Mouse (Mus musculus) CH12.LX (cell line): ENCODE data around the gene Mfap3l. TPM values are rescaled to one million over a fixed set of nuclear protein-coding genes. Genes with fewer than 3 reads are reported as not detected.

Experiments
- DNase-seq: peaks from one replicate; pipeline ENCODE4 v3.0.0-alpha.2; 2013; ENCODE audit errors: extremely low read depth
- H3K27ac ChIP-seq: 2 replicates; pipeline ENCODE4 v1.5.1; 2012; ENCODE audit warnings: low read depth, mild to moderate bottlenecking, control low read depth, moderate library complexity; ENCODE audit not compliant: insufficient read depth
- H3K27me3 ChIP-seq: replicated peaks from 2 replicates; pipeline ENCODE3; 2012; ENCODE audit warnings: inconsistent platforms
- H3K36me3 ChIP-seq, 2 experiments: replicated peaks in 1 of 2; 2 replicates each; pipeline versions ENCODE3 to v1.6.1; 2012; ENCODE audit warnings: inconsistent platforms in 1 of 2, low read length in 1 of 2, mild to moderate bottlenecking in 1 of 2, mixed read lengths in 1 of 2, moderate library complexity in 1 of 2; ENCODE audit not compliant: control insufficient read depth in 1 of 2, insufficient read depth in 1 of 2
- H3K4me1 ChIP-seq, 2 experiments: 2 replicates each; pipeline ENCODE4 v1.6.1; 2012; ENCODE audit warnings: inconsistent platforms in 1 of 2, moderate library complexity in 1 of 2; ENCODE audit not compliant: insufficient read depth in 2 of 2, control insufficient read depth in 1 of 2
- H3K4me2 ChIP-seq: 2 replicates; pipeline ENCODE4 v1.6.1; 2012; ENCODE audit warnings: low read depth, mild to moderate bottlenecking, control low read depth; ENCODE audit not compliant: poor library complexity, insufficient read depth, severe bottlenecking
- H3K4me3 ChIP-seq, 3 experiments: fragments of 150-350 bp in 1 of 3; sonication (generic) in 1 of 3; replicated peaks in 1 of 3; 2 replicates each; pipeline versions ENCODE3 to v1.5.1; 2011 to 2012; ENCODE audit warnings: low read depth in 2 of 3, low read length in 2 of 3, mild to moderate bottlenecking in 2 of 3, moderate library complexity in 2 of 3, control low read depth in 1 of 3, improper control_type of control experiment in 1 of 3, inconsistent platforms in 1 of 3, mixed read lengths in 1 of 3; ENCODE audit not compliant: poor library complexity in 1 of 3
- H3K79me2 ChIP-seq: replicated peaks from 2 replicates; pipeline ENCODE4 v1.6.1; 2012; ENCODE audit warnings: mild to moderate bottlenecking, moderate library complexity; ENCODE audit not compliant: control insufficient read depth, poor library complexity, insufficient read depth, severe bottlenecking; ENCODE audit errors: extremely low read depth
- H3K9ac ChIP-seq: 2 replicates; pipeline ENCODE4 v1.6.1; 2012; ENCODE audit warnings: low read depth, mild to moderate bottlenecking, control low read depth, moderate library complexity; ENCODE audit not compliant: insufficient read depth
- H3K9me3 ChIP-seq: replicated peaks from 2 replicates; pipeline ENCODE3; 2012; ENCODE audit warnings: low read length, inconsistent platforms, mixed read lengths
- BHLHE40 ChIP-seq: IDR thresholded peaks from 2 replicates; pipeline ENCODE4 v1.6.1; 2011; ENCODE audit warnings: mild to moderate bottlenecking, low read depth, low read length, improper control_type of control experiment
- CHD1 ChIP-seq: IDR thresholded peaks from 2 replicates; pipeline ENCODE4 v1.6.1; 2012; ENCODE audit warnings: low read depth, low read length, improper control_type of control experiment, inconsistent platforms
- CHD2 ChIP-seq: IDR thresholded peaks from 2 replicates; pipeline ENCODE4 v1.6.1; 2011; ENCODE audit warnings: low read length, improper control_type of control experiment
- CTCF ChIP-seq, 2 experiments: IDR thresholded peaks in 1 of 2; conservative IDR thresholded peaks in 1 of 2; 2 replicates each; pipeline ENCODE4 v1.5.1; 2011 to 2012; ENCODE audit warnings: low read depth in 2 of 2, low read length in 2 of 2, improper control_type of control experiment in 1 of 2, inconsistent platforms in 1 of 2, mild to moderate bottlenecking in 1 of 2, moderate library complexity in 1 of 2
- E2F4 ChIP-seq: IDR thresholded peaks from 2 replicates; pipeline ENCODE4 v1.6.1; 2011; ENCODE audit warnings: low read depth, low read length, improper control_type of control experiment; ENCODE audit not compliant: insufficient replicate concordance
- ELF1 ChIP-seq: IDR thresholded peaks from 2 replicates; pipeline ENCODE4 v1.6.1; 2014; ENCODE audit warnings: low read depth, mild to moderate bottlenecking, inconsistent platforms, low read length, improper control_type of control experiment
- ETS1 ChIP-seq: conservative IDR thresholded peaks from 2 replicates; pipeline ENCODE4 v1.6.1; 2012; ENCODE audit warnings: low read depth, mild to moderate bottlenecking, inconsistent platforms, low read length, improper control_type of control experiment, moderate library complexity
- GABPA ChIP-seq: IDR thresholded peaks from 2 replicates; pipeline ENCODE4 v1.6.1; 2012; ENCODE audit warnings: low read depth, low read length, improper control_type of control experiment, inconsistent platforms; ENCODE audit not compliant: insufficient replicate concordance
- HCFC1 ChIP-seq: IDR thresholded peaks from 2 replicates; pipeline ENCODE4 v1.6.1; 2012; ENCODE audit warnings: low read depth, mild to moderate bottlenecking, inconsistent platforms, low read length, improper control_type of control experiment
- IRF4 ChIP-seq: IDR thresholded peaks from 2 replicates; pipeline ENCODE4 v1.6.1; 2014; ENCODE audit warnings: low read depth, mild to moderate bottlenecking, inconsistent platforms, low read length, improper control_type of control experiment
- JUN ChIP-seq: IDR thresholded peaks from 2 replicates; pipeline ENCODE4 v1.6.1; 2011; ENCODE audit warnings: low read depth, mild to moderate bottlenecking, low read length, improper control_type of control experiment, moderate library complexity; ENCODE audit not compliant: insufficient read depth
- KAT2A ChIP-seq: IDR thresholded peaks from 2 replicates; pipeline ENCODE4 v1.6.1; 2012; ENCODE audit warnings: low read length, improper control_type of control experiment, inconsistent platforms; ENCODE audit not compliant: insufficient replicate concordance
- MAFK ChIP-seq: IDR thresholded peaks from 2 replicates; pipeline ENCODE4 v1.6.1; 2011; ENCODE audit warnings: low read length, improper control_type of control experiment; ENCODE audit not compliant: insufficient replicate concordance
- MAX ChIP-seq: IDR thresholded peaks from 2 replicates; pipeline ENCODE4 v1.6.1; 2011; ENCODE audit warnings: low read length, improper control_type of control experiment
- MAZ ChIP-seq: IDR thresholded peaks from 2 replicates; pipeline ENCODE4 v1.6.1; 2012; ENCODE audit warnings: low read depth, mild to moderate bottlenecking, inconsistent platforms, low read length, improper control_type of control experiment, moderate library complexity
- MEF2A ChIP-seq: IDR thresholded peaks from 2 replicates; pipeline ENCODE4 v1.6.1; 2014; ENCODE audit warnings: low read depth, mild to moderate bottlenecking, inconsistent platforms, low read length, improper control_type of control experiment, borderline replicate concordance
- MXI1 ChIP-seq: IDR thresholded peaks from 2 replicates; pipeline ENCODE4 v1.6.1; 2011; ENCODE audit warnings: mild to moderate bottlenecking, low read depth, low read length, improper control_type of control experiment
- MYC ChIP-seq: IDR thresholded peaks from 2 replicates; pipeline ENCODE4 v1.6.1; 2011; ENCODE audit warnings: low read depth, mild to moderate bottlenecking, improper control_type of control experiment, low read length
- NELFE ChIP-seq: IDR thresholded peaks from 2 replicates; pipeline ENCODE4 v1.6.1; 2011; ENCODE audit warnings: low read depth, low read length, improper control_type of control experiment
- NRF1 ChIP-seq: IDR thresholded peaks from 2 replicates; pipeline ENCODE4 v1.6.1; 2014; ENCODE audit warnings: low read depth, mild to moderate bottlenecking, inconsistent platforms, low read length, improper control_type of control experiment, moderate library complexity
- PAX5 ChIP-seq: IDR thresholded peaks from 2 replicates; pipeline ENCODE4 v1.6.1; 2012; ENCODE audit warnings: low read length, inconsistent platforms, mixed read lengths
- POLR2A ChIP-seq: IDR thresholded peaks from 2 replicates; pipeline ENCODE4 v1.6.1; 2011; ENCODE audit warnings: low read depth, mild to moderate bottlenecking, improper control_type of control experiment, low read length
- SIN3A ChIP-seq: IDR thresholded peaks from 2 replicates; pipeline ENCODE4 v1.6.1; 2012; ENCODE audit warnings: low read length, improper control_type of control experiment, inconsistent platforms
- SMC3 ChIP-seq: IDR thresholded peaks from 2 replicates; pipeline ENCODE4 v1.6.1; 2011; ENCODE audit warnings: low read depth, low read length, improper control_type of control experiment
- TBP ChIP-seq: conservative IDR thresholded peaks from 2 replicates; pipeline ENCODE4 v1.6.1; 2011; ENCODE audit warnings: low read depth, low read length, improper control_type of control experiment
- TCF12 ChIP-seq: IDR thresholded peaks from 2 replicates; pipeline ENCODE4 v1.6.1; 2014; ENCODE audit warnings: low read depth, mild to moderate bottlenecking, inconsistent platforms, low read length, improper control_type of control experiment
- UBTF ChIP-seq: IDR thresholded peaks from 2 replicates; pipeline ENCODE4 v1.6.1; 2012; ENCODE audit warnings: low read depth, mild to moderate bottlenecking, inconsistent platforms, low read length, improper control_type of control experiment, moderate library complexity
- USF1 ChIP-seq: IDR thresholded peaks from 2 replicates; pipeline ENCODE4 v1.6.1; 2014; ENCODE audit warnings: low read depth, mild to moderate bottlenecking, inconsistent platforms, low read length, improper control_type of control experiment
- USF2 ChIP-seq: conservative IDR thresholded peaks from 2 replicates; pipeline ENCODE4 v1.6.1; 2011; ENCODE audit warnings: low read depth, low read length, improper control_type of control experiment
- ZMIZ1 ChIP-seq: IDR thresholded peaks from 2 replicates; pipeline ENCODE4 v1.6.1; 2012; ENCODE audit warnings: low read depth, mild to moderate bottlenecking, inconsistent platforms, low read length, improper control_type of control experiment
- ZNF384 ChIP-seq: IDR thresholded peaks from 2 replicates; pipeline ENCODE4 v1.6.1; 2012; ENCODE audit warnings: low read depth, low read length, improper control_type of control experiment, inconsistent platforms
- dilution Hi-C: fragments of 300-500 bp; cut with MboI; formaldehyde crosslinking; loops from 2 replicates; pipeline ENCODE4 v1.14.3; 2020; ENCODE audit warnings: low sequenced_read_pairs; ENCODE audit not compliant: extremely low pct_unique_long_range_greater_than_20kb, extremely low pct_ligation_motif_present
- in situ Hi-C: fragments of 300-500 bp; cut with MboI; formaldehyde crosslinking; loops from 3 replicates; pipeline ENCODE4 v1.14.3; 2019; ENCODE audit warnings: low sequenced_read_pairs, low pct_ligation_motif_present, low pct_unique_long_range_greater_than_20kb, mixed read lengths
- polyA plus RNA-seq: library from polyadenylated mRNA; unstranded; fragments of >175 nt; gene quantifications from 2 replicates; pipeline ENCODE4 v1.2.1, GENCODE M21; 2012; ENCODE audit warnings: low read depth; ENCODE audit not compliant: insufficient read length
- total RNA-seq, 2 experiments: library from RNA; depleted of rRNA; stranded (reverse); fragments of 300-350 nt in 1 of 2; fragments of >200 nt in 1 of 2; gene quantifications; 2 replicates each; pipeline ENCODE4 v1.2.3; 2012 to 2014

Gene Mfap3l
- total RNA-seq (2012; rRNA removed) (0.29 and 0.98 TPM in 2 replicates), total RNA-seq (2014; rRNA removed) (0.05 and 0.08 TPM in 2 replicates), polyA plus RNA-seq (0.12 and 0.24 TPM in 2 replicates)

- peak; percentile 80 for DNase-seq
- in situ Hi-C loops: no loop called here
- Histone ChIP-seq H3K4me1 (peaks cover 6 to 9% of the 10 kb centered on the region in 2 experiments), H3K27me3 (peaks cover 32% of the 10 kb centered on the region), H3K4me3 (peak within 1 kb of the TSS; percentile 16 to 68 (median 57)), H3K9ac (peak within 1 kb of the TSS; percentile 8; the same call in 1 of the 2 replicates), H3K79me2 (no peaks in the 10 kb centered on the region), H3K36me3 (no peaks in the 10 kb centered on the region)
- dilution Hi-C loops: no loop called here
- TF ChIP-seq MAZ (no peak), MYC (no peak), TCF12 (peak; percentile 25; the same call in 1 of the 2 replicates), SMC3 (no peak), NELFE (no peak), ZMIZ1 (no peak), IRF4 (peak; percentile 13; the same call in 1 of the 2 replicates), MEF2A (peak; percentile 33; the same call in 1 of the 2 replicates), KAT2A (no peak), SIN3A (peak; percentile 71; the same call in 1 of the 2 replicates), USF1 (no peak), TBP (no peak), UBTF (peak; percentile 85; the same call in 1 of the 2 replicates), ETS1 (no peak), BHLHE40 (0 out of 2 replicates have a peak, but pooled peaks have one; percentile 18), GABPA (no peak), CHD1 (no peak), ELF1 (peak; percentile 36; the same call in 1 of the 2 replicates), MAFK (no peak), USF2 (no peak), JUN (no peak), CHD2 (0 out of 2 replicates have a peak, but pooled peaks have one; percentile 27), CTCF (conservative IDR thresholded peaks at IDR 0.05 in 1 of 2, IDR thresholded peaks at IDR 0.05 in 1 of 2; ENCODE audit: low read depth in 2 of 2, low read length in 2 of 2) (no peak), ZNF384 (peak; percentile 81), NRF1 (peak; percentile 89), PAX5 (no peak), MAX (peak; percentile 50; the same call in 1 of the 2 replicates), E2F4 (no peak), POLR2A (peak; percentile 30; the same call in 1 of the 2 replicates), MXI1 (peak; percentile 84), HCFC1 (no peak)
- TF ChIP-seq, all 38 proteins: peak for 13
- Histone ChIP-seq H3K9me3 (no peaks in the 10 kb centered on the region), H3K27ac (no peak within 1 kb of the TSS), H3K4me2 (peak within 1 kb of the TSS; percentile 99)
These were observed at the start of gene Mfap3l for GRCm38 (mm10) chr8:60632250-60632932. Gene Mfap3l (plus strand): TSS chr8:60632827.
